9 mouse cellular contexts compared by ENCODE assay signal in the genomic region with DNA sequence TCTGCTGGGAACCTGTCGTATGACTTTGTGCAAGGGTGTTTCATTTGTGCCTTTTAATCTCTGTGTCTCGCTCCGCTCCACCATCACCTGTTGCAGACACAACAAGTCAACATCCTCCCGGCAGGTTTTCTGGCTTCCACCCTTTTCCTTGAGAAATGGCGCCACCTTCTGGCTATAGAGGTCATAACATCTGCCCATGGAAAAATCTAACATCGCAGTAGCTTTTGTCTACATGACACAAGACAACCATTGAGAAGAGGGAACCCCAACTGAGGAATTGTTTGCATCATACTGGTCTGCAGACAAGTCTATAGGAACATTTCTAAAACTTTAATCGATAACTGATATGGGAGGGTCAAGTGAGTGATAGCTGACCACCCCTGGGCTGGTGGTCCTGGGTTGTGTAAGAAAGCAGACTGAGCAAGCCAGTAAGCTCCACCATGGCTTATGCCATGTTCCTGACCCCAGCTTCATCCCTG. TPM values are rescaled to one million over a fixed set of nuclear protein-coding genes. Genes with fewer than 3 reads are reported as not detected.
DNase-seq lines count a peak whose midpoint lies in the region; ATAC-seq and TF ChIP-seq lines count a peak whose summit lies in the region.
"Had no signal": no experiment of that assay in that cellular context is flagged by ENCODE, and none has a peak within 500 bp of the region (broad histone marks: within the 10 kb centered on the region; RNA-seq: fewer than 3 reads in every experiment).

No protein-coding gene starts in this region.

- peak; percentile 70 for DNase-seq in CD4-positive helper T cell, adult 2 months (ENCODE audit: low read depth, low spot score)
- DNase-seq in WW6 (ENCODE audit: low read depth, low spot score): peak; percentile 53
- peak; percentile 59 to 89 for DNase-seq in heart, adult 18-20 months
- DNase-seq in layer of hippocampus, adult 11-12 months (ENCODE audit: low spot score): peak; percentile 84
- DNase-seq in liver, postnatal 0 days: peak; percentile 84
- peak; percentile 78 for DNase-seq in ovary, postnatal 14 days (ENCODE audit: low spot score)
- peak; percentile 56 to 63 for DNase-seq in thymus, postnatal 36 days

- 3% methylated on average over 7 of the region's 7 CpGs for WGBS in liver, postnatal 0 days (ENCODE audit: insufficient replicate concordance)

- no peak overlapping the region for H3K27ac ChIP-seq in cortical plate, adult 2 months (ENCODE audit: insufficient read depth, low read length)
- peak overlapping the region; percentile 98 for H3K27ac ChIP-seq in liver, postnatal 0 days (ENCODE audit: low read depth)

- TF ChIP-seq EP300 in liver, postnatal 0 days (IDR thresholded peaks at IDR 0.05; ENCODE audit: low read depth): no peak

- no peaks in the 10 kb centered on the region for H3K27me3 ChIP-seq in liver, postnatal 0 days (ENCODE audit: insufficient read depth, low read length)

- no peaks in the 10 kb centered on the region for H3K9me3 ChIP-seq in liver, postnatal 0 days (ENCODE audit: low read length)

- TF ChIP-seq CTCF in cortical plate, adult 2 months (IDR thresholded peaks at IDR 0.05; ENCODE audit: extremely low read depth, insufficient read depth, low read length): peak; percentile 87
- peak; percentile 97 for TF ChIP-seq CTCF in liver, postnatal 0 days (IDR thresholded peaks at IDR 0.05; ENCODE audit: low read depth)

- H3K36me3 ChIP-seq in liver, postnatal 0 days (replicated peaks; ENCODE audit: insufficient read depth, low read length): no peaks in the 10 kb centered on the region

- ATAC-seq in liver, postnatal 0 days: peak; percentile 19

- peak overlapping the region; percentile 63 for H3K9ac ChIP-seq in liver, postnatal 0 days (replicated peaks)

- no peak for TF ChIP-seq POLR2A in cortical plate, adult 2 months (IDR thresholded peaks at IDR 0.05; ENCODE audit: extremely low read depth, insufficient read depth, low read length)

- peak overlapping the region; percentile 69 for H3K4me2 ChIP-seq in liver, postnatal 0 days (ENCODE audit: low read depth, low read length)

- H3K4me1 ChIP-seq in cortical plate, adult 2 months (ENCODE audit: control insufficient read depth, insufficient read depth, low read length): no peaks in the 10 kb centered on the region
- H3K4me1 ChIP-seq in liver, postnatal 0 days (ENCODE audit: insufficient read depth): peaks cover 35% of the 10 kb centered on the region

- no peak overlapping the region for H3K4me3 ChIP-seq in cortical plate, adult 2 months (ENCODE audit: insufficient read depth, low read length)
- no peak overlapping the region for H3K4me3 ChIP-seq in liver, postnatal 0 days (ENCODE audit: low read depth, low read length)

RNA-seq across cellular contexts. Expression of a gene that starts 20.5 kb away (rescaled TPM):
- 33.7 and 34.5 TPM in 2 replicates for polyA plus RNA-seq in cortical plate, adult 2 months (2012; rRNA removed)
- total RNA-seq in heart, adult 18-20 months (2021): 10 to 100 TPM; 29.3 to 37.3 TPM
- polyA plus RNA-seq in liver, postnatal 0 days (2015; fragmentation: Nextera tagmentation; extraction: Ambion mirVana): 107 and 113 TPM in 2 replicates

RNA-seq across cellular contexts. Expression of a gene that starts 39.4 kb away (rescaled TPM):
- not detected in 2 replicates for polyA plus RNA-seq in cortical plate, adult 2 months (2012; rRNA removed)
- total RNA-seq in heart, adult 18-20 months (2021): not detected
- not detected in 2 replicates for polyA plus RNA-seq in liver, postnatal 0 days (2015; fragmentation: Nextera tagmentation; extraction: Ambion mirVana)
- total RNA-seq: gastrocnemius, postnatal 36 days had no signal

RNA-seq across cellular contexts. Expression of a gene that starts 53.8 kb away (rescaled TPM):
- polyA plus RNA-seq in cortical plate, adult 2 months (2012; rRNA removed): 12.6 and 13.5 TPM in 2 replicates
- 100 to 1,000 TPM; 115 to 133 TPM for total RNA-seq in heart, adult 18-20 months (2021)
- 25.5 and 26.4 TPM in 2 replicates for polyA plus RNA-seq in liver, postnatal 0 days (2015; fragmentation: Nextera tagmentation; extraction: Ambion mirVana)
